15 mouse cellular contexts compared by ENCODE assay signal in the genomic region with DNA sequence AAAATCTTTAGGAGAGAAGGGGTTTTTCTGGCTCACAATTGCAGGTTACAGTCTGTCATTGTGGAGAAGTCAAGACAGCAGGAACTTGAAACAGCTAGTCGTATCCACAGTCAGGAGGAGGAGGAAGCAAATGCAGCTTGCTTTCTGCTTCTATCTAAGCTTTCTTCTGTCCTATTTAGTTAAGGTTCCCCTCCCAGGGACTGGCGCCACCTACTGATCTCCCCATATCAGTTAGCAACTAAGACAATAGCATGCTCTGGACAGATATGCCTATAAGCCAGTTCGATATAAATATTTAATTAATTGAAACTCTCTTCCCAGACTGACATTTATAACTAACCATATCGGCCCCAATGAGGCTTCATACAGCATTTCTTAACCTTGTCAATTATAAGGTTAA. TPM values are rescaled to one million over a fixed set of nuclear protein-coding genes. Genes with fewer than 3 reads are reported as not detected.
DNase-seq lines count a peak whose midpoint lies in the region; ATAC-seq and TF ChIP-seq lines count a peak whose summit lies in the region.
"Had no signal": no experiment of that assay in that cellular context is flagged by ENCODE, and none has a peak within 500 bp of the region (broad histone marks: within the 10 kb centered on the region; RNA-seq: fewer than 3 reads in every experiment).

No protein-coding gene starts in this region.

- ATAC-seq in kidney, embryonic 16.5 days (ENCODE audit: low FRiP score, low TSS enrichment): no peak
- ATAC-seq in G1E (ENCODE audit: extremely low read depth, insufficient number of reproducible peaks, low FRiP score, poor library complexity, severe bottlenecking): no peak
- ATAC-seq in megakaryocyte progenitor cell, adult 5-6 weeks (replicated peaks; ENCODE audit: poor library complexity): no peak; the same call in 1 of the 2 replicates
- ATAC-seq: activated CD4-positive, CD25-positive, alpha-beta regulatory T cell, adult 4 months; hindbrain, postnatal 0 days had no signal

- no peaks in the 10 kb centered on the region for H3K36me3 ChIP-seq in kidney, embryonic 16.5 days (ENCODE audit: insufficient read depth, low read length)
- no peaks in the 10 kb centered on the region for H3K36me3 ChIP-seq in G1E (replicated peaks)
- H3K36me3 ChIP-seq: neural tube, embryonic 13.5 days had no signal

- no peaks in the 10 kb centered on the region for H3K4me1 ChIP-seq in kidney, embryonic 16.5 days (ENCODE audit: insufficient read depth, low read length)
- H3K4me1 ChIP-seq in G1E (ENCODE audit: insufficient read depth, low read depth, low read length): no peaks in the 10 kb centered on the region
- H3K4me1 ChIP-seq: neural tube, embryonic 13.5 days had no signal

- no peak overlapping the region for H3K27ac ChIP-seq in kidney, embryonic 16.5 days (ENCODE audit: low read length)
- H3K27ac ChIP-seq: hindbrain, postnatal 0 days; neural tube, embryonic 13.5 days had no signal

- no peak overlapping the region for H3K4me2 ChIP-seq in kidney, embryonic 16.5 days (replicated peaks; ENCODE audit: low read depth, low read length)
- H3K4me2 ChIP-seq: lung, embryonic 14.5 days; midbrain, embryonic 11.5 days; neural tube, embryonic 13.5 days had no signal

- no peaks in the 10 kb centered on the region for H3K27me3 ChIP-seq in kidney, embryonic 16.5 days (ENCODE audit: insufficient read depth, low read length)
- H3K27me3 ChIP-seq in G1E (ENCODE audit: insufficient read depth, low read length): no peaks in the 10 kb centered on the region
- H3K27me3 ChIP-seq: neural tube, embryonic 13.5 days had no signal

- 58% methylated on average over 4 of the region's 4 CpGs for WGBS in kidney, embryonic 16.5 days

- no peak overlapping the region for H3K9ac ChIP-seq in kidney, embryonic 16.5 days (replicated peaks; ENCODE audit: low read length)
- H3K9ac ChIP-seq: lung, embryonic 14.5 days; neural tube, embryonic 13.5 days had no signal

- DNase-seq in adrenal gland, postnatal 10 days: peak; percentile 1
- DNase-seq in adrenal gland, adult 8-10 months: no peak
- peak; percentile 5 for DNase-seq in kidney, adult 9 months
- DNase-seq in G1E (ENCODE audit: low spot score): peak; percentile 1
- peak; percentile 4 for DNase-seq in kidney, postnatal 4 days
- DNase-seq in lung, postnatal 4 days: no peak
- DNase-seq: lung, embryonic 14.5 days; right cerebral cortex, postnatal 25 days had no signal

- H3K4me3 ChIP-seq in kidney, embryonic 16.5 days (ENCODE audit: low read length): no peak overlapping the region
- no peak overlapping the region for H3K4me3 ChIP-seq in G1E (ENCODE audit: low read depth, low read length)
- H3K4me3 ChIP-seq: erythroblast, embryonic 14.5 days; neural tube, embryonic 13.5 days had no signal

- no peak for TF ChIP-seq CTCF in G1E (IDR thresholded peaks at IDR 0.05; ENCODE audit: low read depth, low read length)

- H3K9me3 ChIP-seq in kidney, embryonic 16.5 days (ENCODE audit: low read length): no peaks in the 10 kb centered on the region
- no peaks in the 10 kb centered on the region for H3K9me3 ChIP-seq in G1E (replicated peaks)
- H3K9me3 ChIP-seq: neural tube, embryonic 13.5 days had no signal

RNA-seq across cellular contexts. Expression of a gene that starts 46.5 kb away (rescaled TPM):
- 1 to 10 TPM; 8.3 to 9.3 TPM for total RNA-seq in adrenal gland, postnatal 10 days (2021)
- total RNA-seq in adrenal gland, adult 8-10 months (2022): 10 to 100 TPM; 22.3 to 30.8 (median 27.1) TPM
- 2.0 and 2.3 TPM in 2 replicates for polyA plus RNA-seq in kidney, embryonic 16.5 days (2015; fragmentation: Nextera tagmentation; extraction: Ambion mirVana)
- total RNA-seq in G1E (2014; fragmentation: Nextera tagmentation) (0.83 TPM in 1 of 2 replicates, not detected in the other), G1E (2017) (0.05 TPM in 1 of 2 replicates, not detected in the other)
- polyA plus RNA-seq in G1E (2012): 0.01 and 0.05 TPM in 2 replicates
- 67.7 and 88.1 TPM in 2 replicates for total RNA-seq in megakaryocyte progenitor cell, adult 5-6 weeks (2015)
- total RNA-seq in megakaryocyte progenitor cell, adult 5-6 weeks (2017): 66.5 and 89.6 TPM in 2 replicates
- polyA plus RNA-seq: erythroblast, embryonic 14.5 days had no signal

Comparison
In these comparisons a context has a peak if more than half of its experiments do, and no peak if none do; other contexts are left out.
1. DNase-seq: peak in adrenal gland, postnatal 10 days (single experiment), kidney, adult 9 months (single experiment), G1E (single experiment) and kidney, postnatal 4 days (2 of 2); none in adrenal gland, adult 8-10 months (single experiment) and lung, postnatal 4 days (0 of 2).
2. RNA of a gene that starts 46.5 kb away (total RNA-seq): 66.5 to 89.6 TPM in megakaryocyte progenitor cell, adult 5-6 weeks, 22.3 to 30.8 TPM in adrenal gland, adult 8-10 months and 8.3 to 9.3 TPM in adrenal gland, postnatal 10 days; 0.05 to 0.83 TPM in G1E; every median in the first group is over 4 times any median in the second.